Mouse (Mus musculus) Patski (cell line): ENCODE measurements at regions not wholly inside any gene's neighbourhood (a gene's known extent, or its start where the extent isn't known, plus 50 kb on each side); places are given as distances from the start of the nearest gene placed in this dataset.

Experiments
- ATAC-seq: fragments of 100-300 bp; one replicate; pipeline ENCODE4 v1.8.0; 2021
- CTCF ChIA-PET: fragments of 350-600 bp; sonication (Branson Sonifier 250); formaldehyde crosslinking; loops from one replicate; lab custom pipeline; 2022; ENCODE audit warnings: inconsistent platforms; lab: Charles Lee
- POLR2A ChIA-PET: fragments of 350-600 bp; sonication (Branson Sonifier 250); formaldehyde crosslinking; loops from one replicate; lab custom pipeline; 2022; ENCODE audit warnings: antibody characterized with exemption, inconsistent platforms; lab: Charles Lee
- DNase-seq: peaks from one replicate; pipeline ENCODE4 v3.0.0-alpha.2; 2011; ENCODE audit warnings: low read depth, low spot score
- H3K27me3 ChIP-seq: fragments of 371-371 bp; one replicate; pipeline ENCODE4 v1.5.1; 2021
- CTCF ChIP-seq: fragments of 100-300 bp; IDR thresholded peaks from one replicate; pipeline ENCODE4 v1.5.1; 2021
- in situ Hi-C: fragments of 300-500 bp; cut with MboI; formaldehyde crosslinking; loops from 3 replicates; pipeline ENCODE4 v1.11.1; 2018; ENCODE audit warnings: low pct_unique_long_range_greater_than_20kb, mixed read lengths

- DNase-seq (no peak), ATAC-seq (no peak)
- in situ Hi-C loops = no loop called here
- POLR2A ChIA-PET = no interaction called here
- H3K27me3 ChIP-seq = no peaks in the 10 kb centered on the region
- no peak for TF ChIP-seq CTCF
- CTCF ChIA-PET = interaction anchor here (1.2 to 1.5 kb wide), 2 partner anchors 12 to 47 kb away, joined by 3 to 4 read pairs; no protein-coding TSS in a partner anchor
Measured at GRCm38 (mm10) chr19:56016548-56017346, 270.2 kb upstream of the Habp2 start.

GRCm38 (mm10) chr19:56017524-56017923, 269.4 kb upstream of the Habp2 start:
- no peaks in the 10 kb centered on the region for H3K27me3 ChIP-seq
- CTCF ChIA-PET = interaction anchor here (1.2 kb wide), 1 partner anchor 47 kb away, joined by 3 read pairs; no protein-coding TSS in a partner anchor
- no peak for DNase-seq
- no peak for TF ChIP-seq CTCF
- no peak for ATAC-seq
- POLR2A ChIA-PET = no interaction called here
- in situ Hi-C loops = no loop called here

DNA sequence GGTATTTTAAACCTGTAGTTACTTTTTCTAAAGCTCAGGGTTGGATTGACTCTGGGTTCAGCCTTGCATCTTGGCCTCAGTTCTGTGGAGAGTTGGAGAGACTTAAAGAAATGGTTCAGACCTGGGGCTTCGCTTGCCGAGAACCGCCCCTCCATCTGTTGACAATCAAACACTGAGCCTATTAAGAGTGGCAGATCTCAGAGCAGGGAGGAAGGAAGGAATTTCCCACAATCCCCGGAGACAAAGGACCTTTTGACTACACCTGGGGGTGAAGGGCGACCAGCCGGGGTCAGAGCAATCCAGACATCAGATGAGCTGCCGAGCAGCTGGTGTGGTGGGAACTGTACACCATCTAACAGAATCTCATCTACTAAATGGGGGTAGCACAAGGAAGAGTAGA, 267.8 kb upstream of the Habp2 start:
- ChIA-PET POLR2A (no interaction called here), CTCF (no interaction called here)
- in situ Hi-C loops = no loop called here
- no peaks in the 10 kb centered on the region for H3K27me3 ChIP-seq
- no peak for TF ChIP-seq CTCF
- no peak for DNase-seq
- no peak for ATAC-seq

DNA sequence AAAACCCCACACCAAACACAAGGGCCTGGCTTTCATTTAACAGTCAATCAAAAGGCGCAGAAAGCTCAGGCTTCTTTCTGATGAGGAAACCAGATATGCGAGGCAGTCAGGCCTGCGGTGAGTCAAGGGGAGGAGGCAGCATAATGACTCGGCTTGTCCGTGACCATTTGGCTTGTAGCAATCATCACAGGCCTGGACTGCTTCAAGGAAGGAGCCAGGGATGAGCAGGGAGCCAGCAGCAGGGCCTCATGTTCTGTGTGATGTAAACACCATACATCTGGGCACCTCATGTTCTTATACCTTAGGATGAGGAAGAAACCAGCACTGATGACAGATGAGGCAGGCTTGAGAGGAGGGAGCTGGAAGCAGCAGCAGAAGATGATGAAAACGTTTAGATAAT, 264.6 kb upstream of the Habp2 start:
- ATAC-seq = peak; percentile 51
- no peak for TF ChIP-seq CTCF

DNA sequence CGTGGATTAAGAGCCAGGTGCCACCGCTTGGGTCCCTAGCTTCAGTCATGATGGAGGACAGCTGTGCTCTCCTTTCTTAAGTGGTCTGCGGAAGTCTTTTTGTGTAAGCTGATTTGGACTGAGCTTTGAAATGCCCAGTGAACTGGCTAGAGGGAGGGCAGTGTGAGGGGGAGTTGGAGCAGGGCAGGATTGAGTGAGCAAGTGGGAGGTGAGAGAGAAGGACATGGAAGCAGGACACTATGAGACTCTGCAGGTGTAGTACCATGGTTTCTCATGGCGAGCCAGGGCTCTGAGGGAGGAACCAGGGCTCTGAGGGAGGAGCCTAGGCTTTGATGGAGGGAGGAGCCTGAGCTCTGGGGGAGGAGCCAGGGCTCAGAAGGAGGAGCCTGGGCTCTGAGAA, 262.3 kb upstream of the Habp2 start:
- DNase-seq (no peak), ATAC-seq (no peak)
- no peak for TF ChIP-seq CTCF
- CTCF ChIA-PET = no interaction called here
- in situ Hi-C loops = no loop called here
- POLR2A ChIA-PET = no interaction called here
- no peaks in the 10 kb centered on the region for H3K27me3 ChIP-seq

More for the DNA sequence above, 264.6 kb upstream of the Habp2 start:
- ChIA-PET POLR2A (no interaction called here), CTCF (no interaction called here)
- in situ Hi-C loops = no loop called here
- no peak for DNase-seq
- H3K27me3 ChIP-seq = no peaks in the 10 kb centered on the region

DNA sequence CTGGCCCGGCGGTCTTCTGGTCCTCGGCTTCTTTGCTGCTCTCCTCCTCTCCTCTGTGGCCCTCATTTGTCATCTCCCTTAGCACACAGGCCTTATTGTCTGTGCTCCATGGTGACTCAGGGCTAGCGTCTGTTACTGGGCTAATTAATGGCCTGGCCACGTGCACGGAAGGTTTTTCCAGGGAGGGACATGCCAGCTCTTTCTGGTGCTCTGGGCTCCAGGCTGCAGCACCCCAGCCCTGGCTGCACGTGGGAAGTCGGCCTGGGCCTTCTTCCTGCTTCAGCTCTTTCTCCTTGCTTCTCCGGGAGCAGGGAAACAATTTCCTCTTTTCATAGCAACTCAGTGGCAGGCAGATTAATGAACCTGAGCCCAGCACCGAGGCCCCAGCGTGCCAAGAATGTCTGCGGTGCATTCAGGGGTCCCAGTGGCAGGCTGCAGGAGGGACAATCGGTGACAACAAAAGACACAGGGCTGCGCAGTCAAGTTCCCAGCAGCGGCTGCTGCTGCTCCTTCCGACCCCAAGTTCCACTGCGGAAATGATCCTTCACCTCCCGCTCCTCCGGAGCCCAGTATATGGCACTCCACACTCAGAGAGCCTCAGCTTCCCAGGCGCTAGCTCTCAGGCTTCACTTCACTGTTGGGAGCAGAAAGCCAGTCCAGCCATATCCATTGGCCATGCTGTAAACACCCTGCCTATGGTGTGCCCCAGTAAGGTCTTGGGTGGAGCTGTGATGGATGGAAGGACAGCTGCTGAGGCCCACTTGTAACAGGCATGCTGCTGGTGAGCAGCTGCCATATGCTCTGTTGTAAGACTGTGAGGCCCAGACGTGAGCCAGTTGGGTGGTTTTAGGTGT, 257.3 kb upstream of the Habp2 start:
- H3K27me3 ChIP-seq = no peaks in the 10 kb centered on the region
- ChIA-PET CTCF (no interaction called here), POLR2A (interaction anchor here (0.5 kb wide), 1 partner anchor 143 kb away, joined by 3 read pairs; no protein-coding TSS in a partner anchor)
- no peak for TF ChIP-seq CTCF
- DNase-seq (no peak), ATAC-seq (no peak)
- in situ Hi-C loops = no loop called here

GRCm38 (mm10) chr19:56030401-56030925, 256.5 kb upstream of the Habp2 start:
- ChIA-PET POLR2A (interaction anchor here (0.5 kb wide), 1 partner anchor 143 kb away, joined by 3 read pairs; no protein-coding TSS in a partner anchor), CTCF (no interaction called here)
- in situ Hi-C loops = no loop called here
- no peaks in the 10 kb centered on the region for H3K27me3 ChIP-seq
- ATAC-seq (no peak), DNase-seq (no peak)
- TF ChIP-seq CTCF = no peak

DNA sequence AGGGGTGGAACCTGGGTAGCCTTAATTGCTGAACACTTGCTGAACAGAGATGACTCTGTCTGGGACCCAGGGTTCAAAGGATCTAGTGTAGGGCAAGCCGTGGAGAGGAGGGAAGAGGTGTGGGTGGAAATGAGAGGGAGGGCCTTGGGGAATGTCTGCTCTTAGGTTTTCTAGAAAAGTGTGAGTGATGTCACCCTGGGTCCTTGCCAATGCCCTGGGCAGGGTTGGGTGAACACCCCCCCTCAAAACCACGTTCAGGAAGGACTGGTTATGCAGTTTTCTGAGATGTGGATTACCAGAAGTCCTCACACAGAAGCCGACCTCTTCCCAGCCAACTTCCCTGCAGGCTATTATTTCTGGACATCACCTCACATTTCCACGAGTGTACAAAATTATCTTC, 252.4 kb upstream of the Habp2 start:
- DNase-seq (peak; percentile 53), ATAC-seq (peak; percentile 37)
- no peak for TF ChIP-seq CTCF
- in situ Hi-C loops = no loop called here
- ChIA-PET POLR2A (no interaction called here), CTCF (no interaction called here)
- no peaks in the 10 kb centered on the region for H3K27me3 ChIP-seq

DNA sequence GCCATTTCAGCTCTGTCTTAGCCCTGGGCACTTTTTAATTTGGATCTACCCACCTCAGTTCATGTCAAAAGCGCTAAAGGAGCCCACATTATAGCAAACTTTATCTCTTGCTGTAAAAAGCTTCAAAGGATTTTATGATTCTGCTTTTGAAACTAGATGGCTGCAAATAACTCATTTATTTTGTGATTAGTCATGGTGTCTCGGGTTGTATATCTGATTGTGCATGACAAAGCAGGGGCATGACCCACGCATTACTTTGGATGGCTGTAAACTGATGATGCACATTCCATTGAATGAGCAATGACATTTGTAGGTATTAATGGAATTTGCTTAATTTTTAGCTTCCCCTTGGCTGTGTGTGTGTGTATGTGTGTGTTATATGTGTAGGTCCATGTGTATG, 249.4 kb upstream of the Habp2 start:
- in situ Hi-C loops = no loop called here
- ChIA-PET CTCF (interaction anchor here (1.2 kb wide), 1 partner anchor 87 kb away, joined by 4 read pairs; no protein-coding TSS in a partner anchor), POLR2A (interaction anchor here (0.6 to 1.4 kb wide), 2 partner anchors 29 to 297 kb away, joined by 3 read pairs; no protein-coding TSS in a partner anchor)
- ATAC-seq (peak; percentile 58), DNase-seq (peak; percentile 53)
- TF ChIP-seq CTCF = no peak
- H3K27me3 ChIP-seq = no peaks in the 10 kb centered on the region

DNA sequence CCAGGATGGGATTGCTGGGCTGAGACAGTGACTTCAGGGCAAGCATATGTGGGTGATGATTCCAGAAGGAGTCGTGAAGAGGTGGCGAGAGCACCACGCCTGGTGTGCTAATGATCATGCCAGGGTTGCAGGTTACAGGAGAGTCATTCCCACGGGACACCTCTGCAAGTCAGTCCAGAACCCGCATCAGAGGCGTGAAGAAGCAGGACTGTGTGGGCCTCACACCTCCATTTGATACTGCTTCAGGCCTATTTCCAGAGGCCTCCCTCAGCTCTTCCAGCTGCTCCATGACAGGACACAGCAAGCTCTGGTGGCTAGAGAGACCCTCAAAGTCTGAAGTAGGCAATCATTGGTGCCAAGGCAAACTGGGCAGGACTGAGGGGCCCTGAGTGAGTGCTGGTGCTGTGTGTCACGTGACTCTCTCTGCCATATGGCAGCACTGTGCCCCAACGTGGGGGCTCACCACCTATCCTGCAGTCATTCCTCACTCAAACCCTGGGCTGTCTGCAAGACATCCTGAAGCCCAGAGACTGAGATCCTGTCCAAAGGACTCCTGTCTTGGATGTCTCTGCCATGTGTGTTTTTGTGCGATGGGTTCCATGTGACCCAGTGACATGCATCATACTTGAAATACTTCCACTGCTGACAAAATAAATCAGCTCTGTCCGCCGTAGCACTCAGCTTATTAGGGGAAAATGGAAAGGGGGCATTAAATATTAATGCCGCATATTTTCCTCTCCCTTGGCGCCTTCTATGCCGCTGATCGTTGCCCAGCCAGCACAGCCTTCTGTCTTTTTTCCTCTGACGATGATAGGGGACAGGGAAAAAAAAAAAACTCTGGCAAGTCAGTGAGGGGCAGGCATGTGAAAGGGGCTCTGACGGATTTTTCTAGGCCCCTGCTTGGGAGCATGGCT, 247.6 kb upstream of the Habp2 start:
- in situ Hi-C loops = no loop called here
- no peak for TF ChIP-seq CTCF
- no peak for DNase-seq
- no peaks in the 10 kb centered on the region for H3K27me3 ChIP-seq
- ChIA-PET POLR2A (interaction anchor here (0.6 to 0.7 kb wide), 2 partner anchors 99 to 195 kb away, joined by 3 to 4 read pairs; no protein-coding TSS in a partner anchor), CTCF (no interaction called here)
- no peak for ATAC-seq
